Mouse (Mus musculus) liver, postnatal 0 days (tissue): ENCODE data around the gene Uba6. TPM values are rescaled to one million over a fixed set of nuclear protein-coding genes. Genes with fewer than 3 reads are reported as not detected.

Experiments
- ATAC-seq: fragments of 200-750 bp; cut with Nextera tagmentation; 2 replicates; pipeline ENCODE4 v1.8.0; 2017; ENCODE audit warnings: mild to moderate bottlenecking, moderate library complexity
- DNase-seq: peaks from one replicate; pipeline ENCODE4 v3.0.0-alpha.2; 2016
- H3K27ac ChIP-seq: fragments of 300-500 bp; sonication (generic); 2 replicates; pipeline ENCODE4 v1.5.1; 2014; ENCODE audit warnings: antibody characterized with exemption, moderate library complexity, mild to moderate bottlenecking, low read depth
- H3K27me3 ChIP-seq: fragments of 300-500 bp; sonication (generic); 2 replicates; pipeline ENCODE4 v1.6.1; 2014; ENCODE audit warnings: low read length, control low read depth, mixed read lengths; ENCODE audit not compliant: insufficient read depth
- H3K36me3 ChIP-seq: fragments of 300-500 bp; sonication (generic); replicated peaks from 2 replicates; pipeline ENCODE4 v1.6.1; 2014; ENCODE audit warnings: mild to moderate bottlenecking, control low read depth, low read length, moderate library complexity, mixed read lengths; ENCODE audit not compliant: insufficient read depth
- H3K4me1 ChIP-seq: fragments of 300-500 bp; sonication (generic); 2 replicates; pipeline ENCODE4 v1.6.1; 2014; ENCODE audit warnings: antibody characterized with exemption, mild to moderate bottlenecking, control low read depth; ENCODE audit not compliant: insufficient read depth
- H3K4me2 ChIP-seq: fragments of 300-500 bp; sonication (generic); 2 replicates; pipeline ENCODE4 v1.6.1; 2014; ENCODE audit warnings: low read depth, mild to moderate bottlenecking, low read length, moderate library complexity, mixed read lengths
- H3K4me3 ChIP-seq: fragments of 300-500 bp; sonication (generic); 2 replicates; pipeline ENCODE4 v1.5.1; 2014; ENCODE audit warnings: low read depth, low read length
- H3K9ac ChIP-seq: fragments of 300-500 bp; sonication (generic); replicated peaks from 2 replicates; pipeline ENCODE4 v1.6.1; 2014; ENCODE audit warnings: mild to moderate bottlenecking, moderate library complexity
- H3K9me3 ChIP-seq: fragments of 300-500 bp; sonication (generic); 2 replicates; pipeline ENCODE4 v1.6.1; 2016; ENCODE audit warnings: mild to moderate bottlenecking, control low read depth, low read length, mixed read lengths
- CTCF ChIP-seq: sonication (generic); IDR thresholded peaks from 2 replicates; pipeline ENCODE4 v1.5.1; 2016; ENCODE audit warnings: antibody characterized with exemption, low read depth
- EP300 ChIP-seq: IDR thresholded peaks from 2 replicates; pipeline ENCODE4 v1.6.1; 2016; ENCODE audit warnings: antibody characterized with exemption, low read depth, mild to moderate bottlenecking
- WGBS: fragments of 180-500 bp; shearing (Covaris S2); extraction: QIAGEN DNeasy Blood & Tissue Kit; methylation state at CpG from one replicate; pipeline ENCODE4 v1.1.7; 2014; ENCODE audit not compliant: insufficient replicate concordance; 5-methylcytosine and 5-hydroxymethylcytosine counted together
- polyA plus RNA-seq: library from polyadenylated mRNA; unstranded; fragments of >200 nt; fragmentation: Nextera tagmentation; extraction: Ambion mirVana; gene quantifications from 2 replicates; pipeline ENCODE4 v1.2.1, GENCODE M21; 2015

The Uba6 gene
- polyA plus RNA-seq, 1 experiment from 2014 or later: 1.9 TPM

DNA sequence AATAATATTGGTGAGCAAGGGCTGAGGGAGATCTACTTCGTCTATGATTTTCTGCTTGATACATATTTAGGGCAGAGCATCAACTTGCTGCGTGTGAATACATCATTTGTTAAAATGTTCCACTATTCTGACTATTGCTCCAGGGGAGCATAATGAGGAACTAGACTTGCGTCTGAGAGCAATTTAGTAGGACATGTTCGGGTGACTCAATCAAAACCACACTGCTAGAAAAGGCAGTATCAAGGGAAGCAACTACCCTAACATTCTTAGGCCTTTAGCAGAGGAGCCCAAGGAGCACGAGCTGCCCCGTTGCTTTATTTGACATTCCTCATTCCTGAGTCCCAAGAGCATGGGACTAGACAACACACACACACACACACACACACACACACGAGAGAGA lies 87.6 kb downstream of the Uba6 start:
- no peaks in the 10 kb centered on the region for H3K4me1 ChIP-seq
- no peak for DNase-seq
- no peak overlapping the region for H3K9ac ChIP-seq
- H3K27me3 ChIP-seq: no peaks in the 10 kb centered on the region
- H3K9me3 ChIP-seq: no peaks in the 10 kb centered on the region
- ATAC-seq: no peak
- H3K36me3 ChIP-seq: no peaks in the 10 kb centered on the region
- H3K27ac ChIP-seq: peak overlapping the region; percentile 4; the same call in 1 of the 2 replicates
- 52% methylated on average over 7 of the region's 7 CpGs for WGBS
- TF ChIP-seq CTCF (no peak), EP300 (no peak)
- no peak overlapping the region for H3K4me2 ChIP-seq
- no peak overlapping the region for H3K4me3 ChIP-seq

DNA sequence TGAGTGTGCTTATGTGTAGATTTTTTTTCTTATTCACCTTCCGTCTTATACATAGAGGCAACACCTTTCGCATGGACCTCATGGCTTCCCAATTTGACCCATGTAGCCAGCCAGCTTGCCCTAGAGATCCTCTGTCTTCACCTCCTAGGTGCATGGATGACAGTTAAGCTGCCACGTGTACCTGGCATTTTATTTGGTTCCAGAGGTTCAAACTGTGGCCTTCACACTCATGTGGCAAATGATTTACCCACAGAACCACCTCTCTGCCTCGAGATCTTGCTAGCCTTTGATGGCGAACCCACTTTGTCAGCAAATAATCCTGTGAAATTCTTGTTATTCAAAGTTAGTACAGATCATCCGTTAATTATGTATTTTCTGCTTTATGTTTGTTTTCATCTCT lies 88.6 kb downstream of the Uba6 start:
- 74% methylated on average over 6 of the region's 6 CpGs for WGBS
- Histone ChIP-seq H3K4me2 (no peak overlapping the region), H3K27ac (no peak overlapping the region), H3K4me3 (no peak overlapping the region), H3K4me1 (no peaks in the 10 kb centered on the region), H3K9me3 (no peaks in the 10 kb centered on the region), H3K9ac (no peak overlapping the region), H3K36me3 (no peaks in the 10 kb centered on the region), H3K27me3 (no peaks in the 10 kb centered on the region)
- peak; percentile 87 for ATAC-seq
- no peak for DNase-seq
- no peak for TF ChIP-seq EP300
- no peak for TF ChIP-seq CTCF

DNA sequence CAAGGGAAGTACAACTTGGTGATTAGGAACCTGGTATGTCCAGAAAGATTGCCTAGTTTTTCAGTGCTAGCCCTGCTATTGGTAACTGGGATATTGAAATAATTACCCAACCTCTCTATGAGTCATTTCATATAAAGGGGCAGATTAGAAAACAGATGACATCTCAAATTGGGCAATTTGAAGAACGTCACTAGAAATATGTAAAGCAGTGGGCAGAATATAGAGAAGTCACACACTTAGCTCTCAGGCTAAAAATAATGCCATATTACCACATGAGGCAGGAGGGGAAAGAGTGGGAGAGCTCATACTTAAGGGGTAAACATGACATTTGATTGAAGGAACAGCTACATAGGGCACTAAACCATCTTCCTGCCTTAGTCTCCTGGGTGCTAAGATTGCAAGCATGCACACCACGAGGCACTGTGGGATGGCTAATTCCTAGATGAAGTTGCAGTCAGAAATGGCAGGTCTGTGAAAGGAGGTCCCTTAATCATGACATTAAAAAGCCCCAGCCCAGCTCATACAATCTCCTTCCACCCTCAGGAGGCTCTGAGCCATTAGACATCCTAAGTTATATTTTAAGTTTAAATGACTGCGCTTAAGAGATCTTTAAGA lies 93.8 kb downstream of the Uba6 start:
- H3K4me3 ChIP-seq: no peak overlapping the region
- no peak overlapping the region for H3K9ac ChIP-seq
- H3K4me2 ChIP-seq: no peak overlapping the region
- no peaks in the 10 kb centered on the region for H3K27me3 ChIP-seq
- no peak for TF ChIP-seq CTCF
- TF ChIP-seq EP300: no peak
- DNase-seq (no peak), ATAC-seq (peak; percentile 63)
- H3K36me3 ChIP-seq: no peaks in the 10 kb centered on the region
- H3K9me3 ChIP-seq: no peaks in the 10 kb centered on the region
- no peak overlapping the region for H3K27ac ChIP-seq
- H3K4me1 ChIP-seq: no peaks in the 10 kb centered on the region
- 54% methylated on average over 3 of the region's 3 CpGs for WGBS

- TF ChIP-seq EP300 (no peak), CTCF (no peak)
- ATAC-seq: no peak
- Histone ChIP-seq H3K9ac (no peak overlapping the region), H3K4me2 (peak overlapping the region; percentile 51), H3K4me3 (peak overlapping the region; percentile 18; the same call in 1 of the 2 replicates), H3K27me3 (no peaks in the 10 kb centered on the region), H3K4me1 (peaks cover 9% of the 10 kb centered on the region), H3K36me3 (no peaks in the 10 kb centered on the region), H3K9me3 (no peaks in the 10 kb centered on the region), H3K27ac (0 out of 2 replicates have a peak overlapping the region, but pooled peaks have one; percentile 16)
- WGBS: 47% methylated on average over 4 of the region's 4 CpGs
- no peak for DNase-seq
Observed at GRCm38 (mm10) chr5:86072756-86073386, 99.7 kb downstream of the Uba6 start.

DNA sequence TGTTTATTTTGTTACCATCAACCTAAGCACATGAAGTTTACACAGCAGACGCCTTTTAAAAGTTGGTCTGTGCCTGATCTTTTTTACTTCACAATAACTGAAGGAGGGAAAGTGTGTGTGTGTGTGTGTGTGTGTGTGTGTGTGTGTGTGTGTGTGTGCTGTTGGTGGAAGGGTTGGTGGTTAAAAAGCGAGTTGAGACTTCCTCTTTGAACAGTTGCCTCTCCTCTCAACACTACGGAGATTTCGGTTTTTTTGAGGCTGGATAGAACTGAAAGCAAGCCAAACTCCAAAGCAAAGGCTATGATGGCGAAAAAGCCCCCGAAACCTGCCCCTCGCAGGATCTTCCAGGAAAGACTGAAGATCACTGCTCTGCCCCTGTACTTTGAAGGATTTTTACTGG lies 101.1 kb downstream of the Uba6 start, which contains the start of gene Stap1:
Stap1 (plus strand) TSS at position 209 of the 400 bp plus-strand sequence.
- peak within 1 kb of the TSS; percentile 66 for H3K4me2 ChIP-seq
- ATAC-seq (peak; percentile 26), DNase-seq (peak; percentile 41)
- H3K27me3 ChIP-seq: no peaks in the 10 kb centered on the region
- H3K9ac ChIP-seq: peak within 1 kb of the TSS; percentile 52
- H3K36me3 ChIP-seq: no peaks in the 10 kb centered on the region
- TF ChIP-seq CTCF (no peak), EP300 (no peak)
- H3K4me1 ChIP-seq: peaks cover 15% of the 10 kb centered on the region
- H3K4me3 ChIP-seq: peak within 1 kb of the TSS; percentile 45
- no peaks in the 10 kb centered on the region for H3K9me3 ChIP-seq
- 23% methylated on average over 7 of the region's 7 CpGs for WGBS
- peak within 1 kb of the TSS; percentile 77 for H3K27ac ChIP-seq

- no peaks in the 10 kb centered on the region for H3K27me3 ChIP-seq
- DNase-seq (no peak), ATAC-seq (no peak)
- no peaks in the 10 kb centered on the region for H3K9me3 ChIP-seq
- peaks cover 20% of the 10 kb centered on the region for H3K4me1 ChIP-seq
- no peak overlapping the region for H3K4me2 ChIP-seq
- WGBS: 47% methylated on average over 6 of the region's 6 CpGs
- no peak overlapping the region for H3K4me3 ChIP-seq
- TF ChIP-seq CTCF (no peak), EP300 (no peak)
- no peak overlapping the region for H3K9ac ChIP-seq
- peak overlapping the region; percentile 58; the same call in 1 of the 2 replicates for H3K27ac ChIP-seq
- H3K36me3 ChIP-seq: no peaks in the 10 kb centered on the region
Observed at GRCm38 (mm10) chr5:86069121-86069520, 103.5 kb downstream of the Uba6 start.
